Mouse (Mus musculus): ENCODE data around the gene Cwc15. TPM values are rescaled to one million over a fixed set of nuclear protein-coding genes. Genes with fewer than 3 reads are reported as not detected.

Cwc15 gene
- polyA plus RNA-seq, 1 experiment from 2014 or later, result 204 TPM

- WGBS, result 42% methylated on average over 2 of the region's 2 CpGs
- H3K27ac ChIP-seq, result no peak overlapping the region
- H3K4me1 ChIP-seq, result no peaks in the 10 kb centered on the region
- H3K9me3 ChIP-seq (replicated peaks), result no peaks in the 10 kb centered on the region
- no peaks in the 10 kb centered on the region for H3K27me3 ChIP-seq
- H3K9ac ChIP-seq, result 0 out of 2 replicates have a peak overlapping the region, but pooled peaks have one; percentile 5
- no peak overlapping the region for H3K4me3 ChIP-seq
- no peaks in the 10 kb centered on the region for H3K36me3 ChIP-seq (ENCODE audit: poor library complexity, severe bottlenecking)
- no peak overlapping the region for H3K4me2 ChIP-seq
- ATAC-seq, result no peak
These were observed 21.3 kb downstream of the Cwc15 start for GRCm38 (mm10) chr9:14521695-14522094.

- no peaks in the 10 kb centered on the region for H3K27me3 ChIP-seq
- ATAC-seq, result peak; percentile 88
- H3K36me3 ChIP-seq (ENCODE audit: poor library complexity, severe bottlenecking), result no peaks in the 10 kb centered on the region
- H3K4me1 ChIP-seq, result no peaks in the 10 kb centered on the region
- WGBS, result 8% methylated on average over 4 of the region's 4 CpGs
- H3K27ac ChIP-seq, result no peak overlapping the region
- H3K9ac ChIP-seq, result no peak overlapping the region
- H3K9me3 ChIP-seq (replicated peaks), result no peaks in the 10 kb centered on the region
- H3K4me2 ChIP-seq, result no peak overlapping the region
- no peak overlapping the region for H3K4me3 ChIP-seq
These were observed 23.1 kb downstream of the Cwc15 start for GRCm38 (mm10) chr9:14523408-14524043.

- no peak overlapping the region for H3K4me3 ChIP-seq
- H3K36me3 ChIP-seq (ENCODE audit: poor library complexity, severe bottlenecking), result no peaks in the 10 kb centered on the region
- no peaks in the 10 kb centered on the region for H3K9me3 ChIP-seq (replicated peaks)
- no peak overlapping the region for H3K27ac ChIP-seq
- 77% methylated on average over 5 of the region's 5 CpGs for WGBS
- H3K9ac ChIP-seq, result no peak overlapping the region
- H3K4me1 ChIP-seq, result no peaks in the 10 kb centered on the region
- H3K4me2 ChIP-seq, result no peak overlapping the region
- H3K27me3 ChIP-seq, result no peaks in the 10 kb centered on the region
- ATAC-seq, result no peak
These were observed 29.6 kb downstream of the Cwc15 start for GRCm38 (mm10) chr9:14530004-14530403.

- 30% methylated on average over 3 of the region's 3 CpGs for WGBS
- no peaks in the 10 kb centered on the region for H3K27me3 ChIP-seq
- no peak overlapping the region for H3K27ac ChIP-seq
- H3K4me3 ChIP-seq, result no peak overlapping the region
- H3K4me2 ChIP-seq, result no peak overlapping the region
- ATAC-seq, result 0 out of 2 replicates have a peak, but pooled peaks have one; percentile 53
- H3K4me1 ChIP-seq, result no peaks in the 10 kb centered on the region
- H3K9me3 ChIP-seq (replicated peaks), result no peaks in the 10 kb centered on the region
- H3K9ac ChIP-seq, result no peak overlapping the region
- H3K36me3 ChIP-seq (ENCODE audit: poor library complexity, severe bottlenecking), result no peaks in the 10 kb centered on the region
These were observed 31.9 kb downstream of the Cwc15 start for GRCm38 (mm10) chr9:14532283-14532682.

GRCm38 (mm10) chr9:14533659-14534058 is 33.2 kb downstream of the Cwc15 start:
- Histone ChIP-seq H3K4me2 (no peak overlapping the region), H3K4me1 (no peaks in the 10 kb centered on the region), H3K36me3 (ENCODE audit: poor library complexity, severe bottlenecking) (peaks cover 2% of the 10 kb centered on the region; the same call in 1 of the 2 replicates), H3K9ac (no peak overlapping the region), H3K27me3 (no peaks in the 10 kb centered on the region), H3K27ac (no peak overlapping the region), H3K9me3 (replicated peaks) (no peaks in the 10 kb centered on the region), H3K4me3 (no peak overlapping the region)
- no peak for ATAC-seq
- 89% methylated on average over 2 of the region's 2 CpGs for WGBS

GRCm38 (mm10) chr9:14534833-14535456 is 34.5 kb downstream of the Cwc15 start:
- Histone ChIP-seq H3K4me3 (no peak overlapping the region), H3K9ac (no peak overlapping the region), H3K36me3 (ENCODE audit: poor library complexity, severe bottlenecking) (peaks cover 8% of the 10 kb centered on the region; the same call in 1 of the 2 replicates), H3K9me3 (replicated peaks) (no peaks in the 10 kb centered on the region), H3K4me1 (no peaks in the 10 kb centered on the region), H3K4me2 (no peak overlapping the region), H3K27me3 (no peaks in the 10 kb centered on the region), H3K27ac (no peak overlapping the region)
- no peak for ATAC-seq
- WGBS, result 89% methylated on average over 9 of the region's 9 CpGs

GRCm38 (mm10) chr9:14544034-14544757 is 43.8 kb downstream of the Cwc15 start:
- no peaks in the 10 kb centered on the region for H3K27me3 ChIP-seq
- no peak for ATAC-seq
- WGBS, result 69% methylated on average over 9 of the region's 9 CpGs
- H3K4me1 ChIP-seq, result no peaks in the 10 kb centered on the region
- no peak overlapping the region for H3K4me3 ChIP-seq
- H3K27ac ChIP-seq, result no peak overlapping the region
- no peak overlapping the region for H3K4me2 ChIP-seq
- H3K9ac ChIP-seq, result no peak overlapping the region
- H3K9me3 ChIP-seq (replicated peaks), result no peaks in the 10 kb centered on the region
- peaks cover 83% of the 10 kb centered on the region for H3K36me3 ChIP-seq (ENCODE audit: poor library complexity, severe bottlenecking)

GRCm38 (mm10) chr9:14547584-14548365 is 47.4 kb downstream of the Cwc15 start:
- Histone ChIP-seq H3K4me3 (no peak overlapping the region), H3K4me2 (no peak overlapping the region), H3K27ac (no peak overlapping the region), H3K36me3 (ENCODE audit: poor library complexity, severe bottlenecking) (peaks cover 90% of the 10 kb centered on the region), H3K9me3 (replicated peaks) (no peaks in the 10 kb centered on the region), H3K27me3 (no peaks in the 10 kb centered on the region), H3K4me1 (no peaks in the 10 kb centered on the region), H3K9ac (no peak overlapping the region)
- WGBS, result 90% methylated on average over 12 of the region's 12 CpGs
- ATAC-seq, result no peak

GRCm38 (mm10) chr9:14548366-14548761 is 47.9 kb downstream of the Cwc15 start:
- WGBS, result 90% methylated on average over 11 of the region's 11 CpGs
- ATAC-seq, result no peak
- peaks cover 87% of the 10 kb centered on the region for H3K36me3 ChIP-seq (ENCODE audit: poor library complexity, severe bottlenecking)

GRCm38 (mm10) chr9:14558332-14558731 is 57.9 kb downstream of the Cwc15 start:
- H3K9ac ChIP-seq, result no peak overlapping the region
- H3K36me3 ChIP-seq (ENCODE audit: poor library complexity, severe bottlenecking), result peaks cover 89% of the 10 kb centered on the region
- H3K4me2 ChIP-seq, result no peak overlapping the region
- H3K4me3 ChIP-seq, result no peak overlapping the region
- H3K4me1 ChIP-seq, result no peaks in the 10 kb centered on the region
- ATAC-seq, result no peak
- WGBS, result 92% methylated on average over 10 of the region's 10 CpGs
- no peak overlapping the region for H3K27ac ChIP-seq
- no peaks in the 10 kb centered on the region for H3K9me3 ChIP-seq (replicated peaks)
- H3K27me3 ChIP-seq, result no peaks in the 10 kb centered on the region

More at GRCm38 (mm10) chr9:14548366-14548761, 47.9 kb downstream of the Cwc15 start:
- no peak overlapping the region for H3K27ac ChIP-seq
- H3K27me3 ChIP-seq, result no peaks in the 10 kb centered on the region
- no peaks in the 10 kb centered on the region for H3K9me3 ChIP-seq (replicated peaks)
- H3K4me3 ChIP-seq, result no peak overlapping the region
- no peak overlapping the region for H3K9ac ChIP-seq
- H3K4me1 ChIP-seq, result no peaks in the 10 kb centered on the region
- no peak overlapping the region for H3K4me2 ChIP-seq

- Histone ChIP-seq H3K9ac (no peak overlapping the region), H3K36me3 (ENCODE audit: poor library complexity, severe bottlenecking) (peaks cover 92% of the 10 kb centered on the region), H3K4me3 (no peak overlapping the region), H3K4me1 (no peaks in the 10 kb centered on the region), H3K27ac (no peak overlapping the region), H3K9me3 (replicated peaks) (no peaks in the 10 kb centered on the region), H3K27me3 (no peaks in the 10 kb centered on the region), H3K4me2 (no peak overlapping the region)
- WGBS, result 82% methylated on average over 10 of the region's 10 CpGs
- no peak for ATAC-seq
These were observed 59.0 kb downstream of the Cwc15 start for GRCm38 (mm10) chr9:14559430-14559829.

- no peak for ATAC-seq
- no peak overlapping the region for H3K4me2 ChIP-seq
- no peak overlapping the region for H3K9ac ChIP-seq
- no peaks in the 10 kb centered on the region for H3K9me3 ChIP-seq (replicated peaks)
- no peaks in the 10 kb centered on the region for H3K27me3 ChIP-seq
- peaks cover 92% of the 10 kb centered on the region for H3K36me3 ChIP-seq (ENCODE audit: poor library complexity, severe bottlenecking)
- H3K4me3 ChIP-seq, result no peak overlapping the region
- H3K4me1 ChIP-seq, result no peaks in the 10 kb centered on the region
- no peak overlapping the region for H3K27ac ChIP-seq
- WGBS, result 95% methylated on average over 9 of the region's 9 CpGs
These were observed 59.6 kb downstream of the Cwc15 start for GRCm38 (mm10) chr9:14559996-14560395.

All from forebrain, embryonic 13.5 days (tissue).